Mouse (Mus musculus) layer of hippocampus, postnatal 36 days (tissue): Measurements from ENCODE around the gene Tigd3. TPM values are rescaled to one million over a fixed set of nuclear protein-coding genes. Genes with fewer than 3 reads are reported as not detected.
A peak's percentile ranks its signal among the peaks of the same experiment; 100 is the strongest.
"Not testable (repeated sequence)": the region's sequence is repeated elsewhere in the genome, so short reads cannot be mapped to it uniquely, and the experiment has no call there.

Experiments used
- DNase-seq, 2 experiments: peaks; one replicate each; pipeline ENCODE4 v3.0.0; 2022
- total RNA-seq, 2 experiments: library from RNA; stranded (reverse); gene quantifications; 2 replicates each; pipeline ENCODE4 v1.2.3; 2021

Gene Tigd3
- total RNA-seq, 2 experiments from 2014 or later: 1.9 to 2.2 TPM

DNA sequence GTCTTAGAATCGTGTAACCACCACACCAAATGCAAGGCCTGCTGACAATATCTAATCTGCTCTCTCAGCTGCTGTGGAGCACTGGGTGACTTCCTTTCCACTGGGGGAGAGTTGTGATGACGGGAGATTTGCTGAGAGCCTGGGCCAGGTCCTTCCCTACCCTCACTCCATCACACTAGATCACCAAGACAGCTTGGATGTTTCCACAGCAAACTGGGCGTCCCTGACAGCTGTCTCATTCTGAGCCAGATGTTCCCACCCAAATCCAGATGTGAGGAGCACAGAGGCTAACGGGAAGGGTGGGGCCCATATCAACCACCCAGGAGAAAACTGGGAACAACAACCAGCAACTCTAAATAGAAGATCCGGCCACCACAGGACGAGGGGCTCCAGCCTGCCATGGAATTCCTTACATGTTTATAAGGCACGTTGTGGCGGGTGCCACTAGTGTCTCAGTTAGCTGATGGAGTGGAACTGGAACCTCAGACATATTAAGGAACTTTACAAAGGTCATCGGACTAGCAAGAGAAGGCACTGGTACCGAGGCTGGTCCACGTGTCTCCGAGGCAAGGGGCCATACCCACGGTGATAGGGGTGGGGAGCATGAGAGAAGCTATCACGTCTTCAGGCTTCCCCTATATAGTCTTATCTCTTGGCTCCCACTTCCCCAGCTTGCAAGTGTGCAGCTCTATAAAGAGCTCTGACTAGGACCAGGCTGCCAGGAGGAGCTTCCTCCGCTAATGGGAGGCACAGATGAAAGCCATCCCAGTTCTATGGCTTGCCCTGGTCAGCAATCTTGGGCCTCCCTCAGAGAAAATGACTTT lies 28.4 kb upstream of the Tigd3 start:
- no peak for DNase-seq

- no peak for DNase-seq
These were observed 27.8 kb upstream of the Tigd3 start for GRCm38 (mm10) chr19:5921715-5922114.

GRCm38 (mm10) chr19:5913007-5913719 lies 19.2 kb upstream of the Tigd3 start, which contains the start of gene Dpf2:
Gene Dpf2, minus strand, starts transcription at chr19:5913010.
- DNase-seq: no peak

GRCm38 (mm10) chr19:5912103-5913006 lies 18.4 kb upstream of the Tigd3 start:
- DNase-seq: peak; percentile 99

DNA sequence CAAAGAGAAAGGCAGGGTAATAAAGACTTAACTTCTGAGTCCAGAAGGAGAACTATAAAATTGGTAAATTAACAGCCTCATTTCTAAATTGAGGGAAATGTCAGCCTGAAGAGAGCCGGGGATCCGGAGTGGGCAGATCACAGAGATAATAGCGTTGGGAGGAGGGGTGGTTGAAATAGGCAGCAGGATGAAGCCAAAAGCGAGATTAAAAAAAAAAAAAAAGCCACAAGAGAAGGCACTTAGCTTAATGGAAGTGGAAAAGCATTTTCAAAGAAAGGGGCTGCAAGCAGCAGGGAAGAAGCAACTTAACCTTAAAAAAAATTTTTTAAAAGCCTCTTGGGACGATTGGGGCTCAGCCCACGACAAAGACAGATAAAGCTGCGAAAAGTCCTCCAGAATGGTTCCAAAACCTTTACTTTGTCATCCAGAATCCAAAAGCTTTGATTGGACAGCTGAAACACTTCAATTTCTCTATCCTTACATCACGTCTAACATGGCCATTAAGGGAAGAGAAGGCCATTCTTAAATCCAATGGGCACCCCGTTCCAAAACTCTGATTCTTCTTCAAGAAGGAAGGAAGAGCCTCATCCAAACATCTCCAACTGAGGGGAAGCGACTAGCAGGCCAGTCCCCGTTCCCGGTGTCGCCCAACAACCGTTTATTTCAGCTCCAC lies 17.6 kb upstream of the Tigd3 start:
- no peak for DNase-seq

DNA sequence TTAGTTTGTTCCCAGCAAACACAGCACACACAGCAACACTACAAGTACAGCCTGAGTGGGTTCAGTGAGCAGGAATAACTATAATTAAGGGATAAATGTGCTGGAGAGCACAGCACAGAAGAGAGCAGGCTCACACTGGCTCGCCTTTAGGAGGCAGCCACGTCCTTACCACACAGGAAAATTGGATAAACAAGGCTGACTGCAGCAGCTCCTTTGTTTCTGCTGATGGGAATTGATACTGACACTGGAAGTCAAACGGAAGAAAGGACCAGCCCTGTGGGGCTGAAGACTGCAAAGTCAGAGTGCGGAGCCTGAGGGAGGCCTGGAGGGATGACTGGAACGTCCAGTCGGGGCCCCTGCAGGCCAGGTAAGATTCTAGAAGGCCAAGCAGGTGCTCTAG lies 16.3 kb upstream of the Tigd3 start:
- no peak for DNase-seq

- DNase-seq: no peak
These were observed 13.3 kb upstream of the Tigd3 start for GRCm38 (mm10) chr19:5907275-5907674.

DNA sequence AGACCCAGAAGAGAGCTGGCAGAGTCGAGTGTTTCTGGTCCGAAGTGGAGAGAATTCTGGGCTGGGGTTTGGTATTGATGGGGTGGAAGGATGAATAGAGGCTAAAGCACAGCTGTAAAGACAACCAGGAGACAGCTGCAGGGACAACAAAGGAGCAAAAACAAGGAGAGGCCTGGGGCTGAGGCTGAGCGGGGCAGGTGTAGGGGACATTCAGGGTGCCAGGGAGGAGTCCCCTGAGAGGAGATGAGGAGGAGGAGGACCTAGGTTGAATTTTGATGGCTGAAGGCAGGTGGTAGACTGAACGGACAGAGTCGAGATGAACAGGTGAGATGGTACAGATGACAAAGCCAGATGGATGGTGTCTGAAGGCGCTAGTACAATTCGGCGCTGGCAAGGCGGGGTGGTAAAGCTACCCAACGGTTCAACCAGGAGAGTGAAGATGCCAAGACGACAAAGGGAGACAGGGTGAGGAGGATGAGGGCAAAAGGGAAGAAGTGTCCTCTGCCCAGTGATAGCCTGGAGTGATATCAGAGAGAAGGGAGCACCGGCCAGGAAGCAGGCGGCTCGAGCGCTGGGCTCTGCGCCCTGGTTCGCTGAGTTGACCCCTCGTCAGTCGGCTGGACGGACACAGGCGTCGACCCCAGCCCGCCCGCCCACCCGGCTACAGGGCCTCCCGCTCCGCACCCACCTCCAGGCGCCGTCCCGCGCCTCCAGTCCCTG lies 507 bp downstream of the Tigd3 start:
- DNase-seq: no peak

GRCm38 (mm10) chr19:5892735-5893134 lies 1.2 kb downstream of the Tigd3 start:
- DNase-seq: no peak

DNA sequence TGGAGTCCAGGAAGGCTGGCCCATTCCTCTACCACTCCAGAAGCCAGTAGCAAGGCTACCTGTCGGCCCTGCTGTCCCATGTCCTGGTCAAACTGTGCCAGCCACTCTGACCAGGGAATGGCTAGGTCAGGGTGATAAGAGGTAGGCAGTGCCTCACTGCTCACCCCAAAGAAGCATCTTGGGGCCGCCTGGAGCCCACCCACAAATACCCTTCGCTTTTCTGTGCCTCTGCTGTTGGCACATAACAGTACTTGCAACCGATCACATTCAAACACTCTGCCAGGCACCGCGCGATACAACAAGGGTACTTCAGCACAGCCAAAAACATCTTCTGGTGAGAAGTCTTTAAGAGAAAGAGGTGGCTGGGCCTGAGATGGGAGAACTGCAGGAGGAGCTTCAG lies 1.7 kb downstream of the Tigd3 start:
- DNase-seq: no peak

DNA sequence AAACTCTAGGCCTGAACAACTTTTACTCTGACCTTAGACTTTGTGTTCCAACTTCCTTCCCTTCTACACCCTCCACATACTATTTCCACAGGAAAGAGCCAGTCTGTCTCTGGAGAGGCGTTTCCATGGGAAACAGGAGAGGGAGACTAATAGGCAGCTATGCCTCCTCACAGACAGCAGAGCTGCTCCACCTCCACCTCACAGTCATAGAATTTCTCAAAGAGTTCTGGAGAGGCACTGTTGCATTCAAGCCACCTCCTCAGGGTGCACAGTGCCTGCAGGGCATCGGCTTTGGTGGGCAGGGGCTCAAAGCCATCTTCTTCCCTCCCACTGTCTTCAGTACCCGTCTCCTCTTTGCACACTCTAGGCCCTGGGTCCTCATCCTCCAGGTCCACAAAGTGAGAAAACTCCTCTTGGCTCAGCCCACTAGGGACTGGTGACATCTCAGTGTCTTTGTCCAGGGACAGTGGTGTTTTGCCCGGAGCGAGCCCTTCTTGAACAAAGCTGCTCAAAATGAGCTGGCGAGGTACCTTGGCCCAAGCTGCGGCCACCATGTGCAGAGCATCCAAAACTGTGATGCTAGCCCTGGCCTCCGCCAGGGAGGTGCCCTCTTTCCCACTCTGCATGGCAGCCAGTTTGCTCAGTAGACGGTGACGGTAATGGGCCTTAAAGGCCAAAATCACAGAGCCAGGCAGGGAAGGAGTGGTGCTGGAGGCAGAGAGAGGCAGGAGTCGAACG lies 2.3 kb downstream of the Tigd3 start:
- DNase-seq: no peak

- no peak for DNase-seq
These were observed 4.7 kb downstream of the Tigd3 start for GRCm38 (mm10) chr19:5889211-5889610.

GRCm38 (mm10) chr19:5887234-5887815 lies 6.6 kb downstream of the Tigd3 start:
- no peak for DNase-seq

GRCm38 (mm10) chr19:5885838-5886237 lies 8.1 kb downstream of the Tigd3 start:
- DNase-seq: no peak

GRCm38 (mm10) chr19:5883935-5884334 lies 10.0 kb downstream of the Tigd3 start:
- no peak for DNase-seq

GRCm38 (mm10) chr19:5882079-5882478 lies 11.9 kb downstream of the Tigd3 start:
- not testable (repeated sequence) for DNase-seq

DNA sequence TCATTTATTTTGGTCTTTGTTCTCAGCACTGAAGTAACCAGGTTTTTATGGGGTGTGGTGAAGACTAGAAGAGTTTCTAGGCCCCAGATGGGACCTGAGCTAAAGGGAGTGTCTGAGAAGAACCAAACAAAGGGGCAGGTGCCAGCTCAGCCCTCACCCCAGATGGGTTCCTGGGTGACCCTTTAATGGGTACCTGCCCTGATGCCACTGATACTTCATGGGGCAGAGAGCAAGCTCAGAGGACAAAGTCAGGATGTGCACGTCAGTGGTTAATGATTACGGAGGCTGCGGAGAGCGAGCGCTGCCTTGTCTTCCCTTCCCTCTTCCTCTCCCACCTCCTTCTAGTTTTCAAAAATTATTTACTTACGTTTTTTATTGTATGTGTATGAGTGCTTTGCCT lies 12.8 kb downstream of the Tigd3 start:
- no peak for DNase-seq

DNA sequence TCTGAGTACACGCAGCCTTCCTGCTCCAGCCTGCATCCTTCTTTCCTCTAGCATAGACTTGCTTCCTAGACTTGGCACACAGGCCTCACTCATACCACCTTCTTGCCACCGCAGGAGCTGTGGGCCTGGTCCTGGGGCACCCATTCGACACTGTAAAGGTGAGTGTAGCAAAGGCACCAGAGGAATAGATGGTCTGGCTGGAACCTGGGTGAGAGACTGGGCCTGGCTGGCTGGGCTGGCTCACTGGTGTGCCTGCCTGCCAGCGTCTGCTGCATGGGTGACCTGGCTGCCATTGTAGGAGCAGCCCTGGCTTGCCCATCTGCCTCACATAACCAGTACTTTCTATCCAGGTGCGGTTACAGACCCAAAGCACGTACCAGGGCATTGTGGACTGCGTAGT lies 14.2 kb downstream of the Tigd3 start:
- DNase-seq: no peak

- no peak for DNase-seq
These were observed 15.0 kb downstream of the Tigd3 start for GRCm38 (mm10) chr19:5878916-5879315.

- DNase-seq: no peak
These were observed 15.6 kb downstream of the Tigd3 start for GRCm38 (mm10) chr19:5878362-5878722.
